11 mouse cellular contexts compared by ENCODE assay signal in genomic region chr2:97232966-97233365, GRCm38 (mm10).
DNase-seq lines count a peak whose midpoint lies in the region; ATAC-seq and TF ChIP-seq lines count a peak whose summit lies in the region.
"Had no signal": no experiment of that assay in that cellular context is flagged by ENCODE, and none has a peak within 500 bp of the region (broad histone marks: within the 10 kb centered on the region; RNA-seq: fewer than 3 reads in every experiment).

No protein-coding gene starts in this region.

- no peak for TF ChIP-seq CTCF in midbrain, postnatal 0 days (IDR thresholded peaks at IDR 0.05)

- intact Hi-C loops in heart, postnatal 10 days (cut with DNase I) = loop anchor here (5.0 kb wide), 1 partner anchor 646 kb away; no protein-coding TSS in a partner anchor

- no peaks in the 10 kb centered on the region for H3K27me3 ChIP-seq in forebrain, embryonic 13.5 days
- no peaks in the 10 kb centered on the region for H3K27me3 ChIP-seq in forebrain, embryonic 10.5 days (ENCODE audit: poor library complexity, severe bottlenecking)
- H3K27me3 ChIP-seq in midbrain, postnatal 0 days (ENCODE audit: insufficient read depth, low read length) = no peaks in the 10 kb centered on the region
- H3K27me3 ChIP-seq in midbrain, embryonic 13.5 days = no peaks in the 10 kb centered on the region
- H3K27me3 ChIP-seq: limb, embryonic 15.5 days had no signal

- H3K27ac ChIP-seq in forebrain, embryonic 13.5 days = no peak overlapping the region
- no peak overlapping the region for H3K27ac ChIP-seq in forebrain, embryonic 10.5 days
- H3K27ac ChIP-seq in midbrain, postnatal 0 days (ENCODE audit: low read depth, low read length) = no peak overlapping the region
- H3K27ac ChIP-seq in midbrain, embryonic 13.5 days = no peak overlapping the region
- H3K27ac ChIP-seq: limb, embryonic 15.5 days had no signal

- no peaks in the 10 kb centered on the region for H3K4me1 ChIP-seq in forebrain, embryonic 13.5 days
- H3K4me1 ChIP-seq in forebrain, embryonic 10.5 days = no peaks in the 10 kb centered on the region
- no peaks in the 10 kb centered on the region for H3K4me1 ChIP-seq in midbrain, postnatal 0 days (ENCODE audit: insufficient read depth, low read length)
- H3K4me1 ChIP-seq in midbrain, embryonic 13.5 days (replicated peaks) = no peaks in the 10 kb centered on the region
- H3K4me1 ChIP-seq: limb, embryonic 15.5 days had no signal

- no peaks in the 10 kb centered on the region for H3K36me3 ChIP-seq in forebrain, embryonic 13.5 days (ENCODE audit: poor library complexity, severe bottlenecking)
- H3K36me3 ChIP-seq in forebrain, embryonic 10.5 days (replicated peaks) = no peaks in the 10 kb centered on the region
- no peaks in the 10 kb centered on the region for H3K36me3 ChIP-seq in midbrain, postnatal 0 days (ENCODE audit: insufficient read depth, low read length)
- no peaks in the 10 kb centered on the region for H3K36me3 ChIP-seq in midbrain, embryonic 13.5 days
- H3K36me3 ChIP-seq: limb, embryonic 15.5 days had no signal

- DNase-seq in forebrain, embryonic 10.5 days (ENCODE audit: extremely low spot score, low spot score) = no peak
- peak; percentile 29 for DNase-seq in midbrain, postnatal 0 days (ENCODE audit: low spot score)
- peak; percentile 81 to 85 for DNase-seq in heart, postnatal 10 days
- DNase-seq in telencephalon, adult 2 months (ENCODE audit: low read depth, low spot score) = peak; percentile 77
- DNase-seq in kidney, adult 8-10 months = no peak
- DNase-seq in thymus, adult 18-20 months = no peak
- DNase-seq: embryo, embryonic 11 days; kidney, adult 9 months had no signal

- WGBS in forebrain, embryonic 13.5 days = 83% methylated on average over 3 of the region's 3 CpGs
- WGBS in forebrain, embryonic 10.5 days = 94% methylated on average over 3 of the region's 3 CpGs
- WGBS in midbrain, postnatal 0 days = 88% methylated on average over 3 of the region's 3 CpGs
- 87% methylated on average over 3 of the region's 3 CpGs for WGBS in midbrain, embryonic 13.5 days

- H3K4me2 ChIP-seq in forebrain, embryonic 13.5 days = no peak overlapping the region
- no peak overlapping the region for H3K4me2 ChIP-seq in midbrain, postnatal 0 days (ENCODE audit: low read depth, low read length, poor library complexity, severe bottlenecking)
- no peak overlapping the region for H3K4me2 ChIP-seq in midbrain, embryonic 13.5 days (replicated peaks)
- H3K4me2 ChIP-seq: limb, embryonic 15.5 days had no signal

- no peak overlapping the region for H3K4me3 ChIP-seq in forebrain, embryonic 13.5 days
- no peak overlapping the region for H3K4me3 ChIP-seq in forebrain, embryonic 10.5 days
- no peak overlapping the region for H3K4me3 ChIP-seq in midbrain, postnatal 0 days (ENCODE audit: low read depth, low read length)
- no peak overlapping the region for H3K4me3 ChIP-seq in midbrain, embryonic 13.5 days (replicated peaks)
- H3K4me3 ChIP-seq: limb, embryonic 15.5 days had no signal

- ATAC-seq in forebrain, embryonic 13.5 days = peak; percentile 78; the same call in 1 of the 2 replicates
- ATAC-seq in midbrain, postnatal 0 days (ENCODE audit: low FRiP score) = no peak
- no peak for ATAC-seq in midbrain, embryonic 13.5 days

- H3K9me3 ChIP-seq in forebrain, embryonic 13.5 days (replicated peaks) = no peaks in the 10 kb centered on the region
- H3K9me3 ChIP-seq in forebrain, embryonic 10.5 days = no peaks in the 10 kb centered on the region
- no peaks in the 10 kb centered on the region for H3K9me3 ChIP-seq in midbrain, postnatal 0 days (ENCODE audit: low read length)
- no peaks in the 10 kb centered on the region for H3K9me3 ChIP-seq in midbrain, embryonic 13.5 days
- H3K9me3 ChIP-seq: limb, embryonic 15.5 days had no signal

- H3K9ac ChIP-seq in forebrain, embryonic 13.5 days = no peak overlapping the region
- H3K9ac ChIP-seq in midbrain, postnatal 0 days (replicated peaks; ENCODE audit: low read length, poor library complexity, severe bottlenecking) = no peak overlapping the region
- H3K9ac ChIP-seq in midbrain, embryonic 13.5 days (replicated peaks) = no peak overlapping the region
- H3K9ac ChIP-seq: limb, embryonic 15.5 days had no signal

Comparison
In these comparisons a context has a peak if more than half of its experiments do, and no peak if none do; other contexts are left out.
1. DNase-seq: peak in midbrain, postnatal 0 days (single experiment), heart, postnatal 10 days (2 of 2) and telencephalon, adult 2 months (single experiment); none in forebrain, embryonic 10.5 days (single experiment), kidney, adult 8-10 months (0 of 2) and thymus, adult 18-20 months (0 of 2).